Mouse (Mus musculus) left cerebral cortex, postnatal 25 days (tissue): ENCODE data around the gene Golga2. TPM values are rescaled to one million over a fixed set of nuclear protein-coding genes. Genes with fewer than 3 reads are reported as not detected.

Experiments used
- DNase-seq, 2 experiments: peaks; one replicate each; pipeline ENCODE4 v3.0.0; 2022; ENCODE audit warnings: low spot score in 2 of 2, mixed read lengths in 1 of 2
- intact Hi-C: fragments of 180-260 bp; cut with DNase I; formaldehyde crosslinking; loops from one replicate; pipeline ENCODE4 v1.15.1; 2025
- total RNA-seq, 2 experiments: library from RNA; stranded (reverse); gene quantifications; 2 replicates each; pipeline ENCODE4 v1.2.3; 2021

The Golga2 gene
- 10 to 100 TPM; 82.6 to 82.8 TPM for total RNA-seq

DNA sequence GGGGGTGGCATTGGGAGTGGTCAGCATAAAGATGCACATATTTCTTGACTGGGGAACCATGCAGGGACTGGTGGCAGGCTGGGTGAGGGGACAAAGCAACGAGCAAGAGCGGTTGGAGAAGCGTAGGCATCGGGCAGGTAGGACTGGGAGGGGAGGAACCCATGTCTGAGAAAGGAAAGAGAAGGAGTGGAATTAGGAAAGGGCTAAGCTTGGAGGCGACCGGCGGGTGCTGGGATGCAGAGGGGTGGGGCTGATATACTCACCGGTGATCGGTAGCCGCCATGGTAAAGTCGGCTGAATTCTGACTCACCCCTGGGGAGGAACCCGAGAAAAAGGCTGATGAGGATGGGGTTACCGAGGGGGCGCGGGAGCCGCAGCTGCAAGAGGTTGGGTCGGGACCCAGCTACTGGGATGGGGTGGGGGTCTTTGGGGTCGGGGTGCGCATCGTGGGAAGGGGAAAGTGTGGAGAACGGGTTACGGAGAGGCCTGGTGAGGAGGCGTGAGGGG lies at the start of gene Golga2:
TSS of gene Golga2 (plus strand) at position 51 of the 507 bp plus-strand sequence.
- no peak for DNase-seq
- intact Hi-C loops, result loop anchor here (5.0 kb wide), 1 partner anchor 150 kb away; no protein-coding TSS in a partner anchor

- intact Hi-C loops, result loop anchor here (5.0 kb wide), 1 partner anchor 85 kb away; the partner anchor contains the start of gene Prrc2b
- no peak for DNase-seq
These were observed 49.6 kb upstream of the Golga2 start for GRCm38 (mm10) chr2:32237571-32237970.

DNA sequence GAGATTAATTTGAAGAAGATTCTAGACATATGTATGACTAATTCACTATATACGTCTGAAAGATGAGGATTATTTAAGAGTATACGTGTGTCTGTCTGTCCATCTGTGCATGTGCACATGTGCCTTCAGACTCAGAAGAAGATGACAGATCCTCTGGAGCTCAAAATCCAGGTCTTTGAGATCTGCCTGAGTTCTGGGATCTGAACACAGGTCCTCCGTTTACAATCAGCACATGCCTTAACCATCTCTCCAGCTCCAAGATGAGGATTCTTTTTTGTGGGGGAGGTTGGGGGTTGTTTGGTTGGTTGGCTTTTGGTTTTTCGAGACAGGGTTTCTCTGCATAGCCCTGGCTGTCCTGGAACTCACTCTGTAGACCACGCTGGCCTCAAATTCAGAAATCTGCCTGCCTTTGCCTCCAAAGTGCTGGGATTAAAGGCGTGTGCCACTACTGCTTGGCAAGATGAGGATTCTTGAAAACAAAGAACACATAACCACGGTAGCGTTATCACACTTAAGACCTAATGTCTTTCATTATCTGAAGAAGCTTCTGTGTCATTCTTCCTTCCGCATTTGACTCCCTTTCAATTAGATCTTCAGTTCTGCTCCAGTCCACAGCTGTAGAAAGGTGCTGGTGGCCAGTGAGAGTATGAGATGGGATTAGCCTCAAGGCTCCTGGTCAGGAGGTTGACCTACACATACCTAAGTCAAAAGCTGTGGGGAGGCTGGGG lies 48.3 kb upstream of the Golga2 start:
- intact Hi-C loops, result loop anchor here (5.0 kb wide), 1 partner anchor 87 kb away; the partner anchor contains the start of gene Prrc2b
- no peak for DNase-seq

- intact Hi-C loops, result no loop called here
- DNase-seq, result no peak
These were observed 46.6 kb upstream of the Golga2 start for GRCm38 (mm10) chr2:32240591-32240990.

GRCm38 (mm10) chr2:32242986-32243385 lies 44.2 kb upstream of the Golga2 start:
- DNase-seq, result no peak
- intact Hi-C loops, result no loop called here

- intact Hi-C loops, result no loop called here
- DNase-seq, result no peak
These were observed 40.4 kb upstream of the Golga2 start for GRCm38 (mm10) chr2:32246741-32247140.

DNA sequence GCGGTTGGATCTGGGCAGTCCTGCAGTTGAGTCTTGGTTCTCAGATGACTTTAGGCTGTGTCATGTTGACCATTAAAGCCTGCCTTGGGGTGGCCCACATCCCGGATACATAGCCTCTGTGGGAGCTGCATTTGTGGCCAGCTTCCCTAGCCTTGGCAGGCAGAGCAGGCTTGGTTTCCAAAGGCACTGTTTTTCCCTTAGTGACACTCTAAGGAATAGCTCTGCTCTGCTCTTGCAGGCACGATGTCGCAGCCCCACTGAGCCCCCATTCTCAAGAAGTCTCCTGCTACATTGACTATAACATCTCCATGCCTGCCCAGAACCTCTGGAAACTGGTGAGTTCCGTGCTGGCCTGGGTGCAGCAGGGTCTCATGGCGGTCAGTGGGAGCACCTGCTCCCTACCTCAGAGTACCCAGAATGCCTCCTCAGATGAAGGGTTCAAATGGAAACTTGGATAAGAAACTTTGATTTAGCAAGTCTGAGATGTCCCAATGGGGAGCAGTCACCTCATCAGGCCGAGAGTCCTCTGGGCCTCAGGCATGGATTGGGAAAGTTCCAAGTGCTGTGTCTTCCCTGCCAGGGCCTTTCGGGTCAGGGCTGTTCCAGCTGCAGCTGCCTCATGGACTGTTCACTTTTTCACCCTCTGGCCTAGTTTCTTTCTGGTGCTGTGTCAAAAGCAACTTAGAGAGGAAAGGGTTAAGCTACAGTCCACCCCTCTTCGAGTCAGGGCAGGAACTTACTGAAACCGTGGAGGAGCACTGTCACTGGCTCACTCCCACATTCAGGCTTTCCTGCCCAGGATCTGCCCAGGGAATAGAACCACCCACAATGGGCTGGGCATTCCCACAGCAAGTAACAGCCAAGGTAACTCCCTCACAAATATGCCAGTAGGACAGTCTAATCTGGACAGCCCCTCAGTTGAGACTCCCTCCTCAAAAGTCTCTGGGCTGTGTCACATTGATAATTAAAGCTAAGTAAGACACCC lies 38.5 kb upstream of the Golga2 start:
- intact Hi-C loops, result no loop called here
- no peak for DNase-seq

DNA sequence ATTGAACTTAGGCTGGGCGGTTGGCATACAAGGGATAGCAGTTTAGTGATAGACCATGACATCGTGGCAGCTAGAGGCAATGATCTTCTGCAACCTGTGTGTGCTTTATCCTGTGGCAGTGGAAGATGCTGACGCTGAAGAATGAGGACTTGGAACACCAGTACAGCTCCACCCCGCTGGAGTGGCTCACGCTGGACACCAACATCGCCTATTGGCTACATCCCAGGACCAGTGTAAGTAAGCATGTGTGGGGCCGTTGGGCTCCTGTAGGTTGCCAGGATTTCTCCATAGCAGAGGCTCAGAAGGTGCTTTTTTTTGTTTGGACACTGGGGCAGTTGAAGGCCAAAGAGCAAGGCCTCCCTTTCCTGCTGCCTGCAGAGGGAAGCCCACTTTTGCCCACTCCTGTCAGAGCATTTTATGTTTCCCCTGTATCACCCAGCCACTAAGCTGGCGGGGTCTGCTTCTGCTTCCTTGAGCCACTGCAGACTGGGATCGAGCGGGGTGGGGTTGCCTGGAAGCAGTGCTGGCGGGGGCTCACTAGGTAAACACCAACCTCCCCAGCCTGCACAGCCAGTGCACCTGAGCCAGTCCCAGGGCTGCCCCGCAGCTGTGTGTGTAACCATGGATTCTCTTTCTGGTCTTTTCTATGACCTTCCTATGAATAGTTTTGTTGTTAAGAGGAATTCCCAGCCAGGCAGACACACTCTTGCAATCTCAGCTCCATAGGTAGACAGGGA lies 35.2 kb upstream of the Golga2 start:
- no peak for DNase-seq
- intact Hi-C loops, result no loop called here

- DNase-seq, result no peak
- intact Hi-C loops, result no loop called here
These were observed 34.5 kb upstream of the Golga2 start for GRCm38 (mm10) chr2:32252658-32253057.

GRCm38 (mm10) chr2:32253352-32253751 lies 33.8 kb upstream of the Golga2 start:
- no peak for DNase-seq
- intact Hi-C loops, result no loop called here

GRCm38 (mm10) chr2:32254563-32254962 lies 32.6 kb upstream of the Golga2 start:
- intact Hi-C loops, result no loop called here
- DNase-seq, result no peak

- intact Hi-C loops, result no loop called here
- DNase-seq, result no peak
These were observed 30.9 kb upstream of the Golga2 start for GRCm38 (mm10) chr2:32256273-32256672.

- no peak for DNase-seq
- intact Hi-C loops, result no loop called here
These were observed 28.2 kb upstream of the Golga2 start for GRCm38 (mm10) chr2:32258887-32259533.

- DNase-seq, result peak; percentile 91 to 95
- intact Hi-C loops, result loop anchor here (1.0 kb wide), 1 partner anchor 28 kb away; the partner anchor contains the start of gene Swi5
These were observed 27.3 kb upstream of the Golga2 start, which contains the start of gene Uck1 for GRCm38 (mm10) chr2:32259657-32260417. TSS of gene Uck1 (minus strand) at chr2:32260159.

DNA sequence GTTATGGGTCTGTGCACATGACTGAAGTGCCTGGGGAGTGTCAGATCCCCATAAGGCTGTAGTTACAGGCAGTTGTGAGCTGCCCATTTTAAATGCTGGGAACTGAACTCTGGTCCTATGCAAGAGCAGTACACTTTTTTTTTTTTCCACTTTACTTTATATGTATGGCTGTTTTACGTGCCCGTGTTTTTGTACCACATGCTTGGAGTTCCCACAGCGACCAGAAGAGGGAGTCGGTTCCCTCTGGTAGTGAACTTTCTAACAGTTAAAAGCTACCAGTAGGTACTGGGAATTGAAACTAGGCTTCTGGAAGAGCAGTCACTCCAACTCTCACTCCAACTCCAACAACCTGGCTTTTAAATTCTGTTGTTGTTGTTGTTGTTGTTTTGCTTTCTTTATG lies 26.5 kb upstream of the Golga2 start:
- peak in 1 of 2 experiments; percentile 28 for DNase-seq
- intact Hi-C loops, result loop anchor here (1.0 kb wide), 1 partner anchor 28 kb away; the partner anchor contains the start of gene Swi5

GRCm38 (mm10) chr2:32275823-32276222 lies 11.4 kb upstream of the Golga2 start:
- DNase-seq, result no peak
- intact Hi-C loops, result no loop called here

DNA sequence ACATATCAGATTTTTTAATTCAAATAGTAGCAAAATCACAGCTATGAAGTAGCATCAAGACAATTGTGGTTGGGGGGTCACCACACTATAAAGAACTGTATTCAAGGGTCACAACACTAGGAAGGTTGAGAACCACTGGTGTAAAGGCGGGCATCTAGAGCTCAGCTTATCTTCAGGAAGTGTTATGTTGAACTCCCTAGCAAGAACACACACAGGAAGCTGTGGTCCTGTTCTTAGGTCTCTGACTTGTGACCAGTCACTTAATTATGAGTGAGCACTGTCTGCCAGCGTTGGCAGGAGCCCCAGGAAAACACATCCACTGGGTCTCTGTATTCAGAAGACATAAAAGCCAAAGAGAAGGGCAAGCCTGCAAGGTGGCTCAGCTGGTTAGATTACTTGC lies 4.9 kb upstream of the Golga2 start:
- no peak for DNase-seq
- intact Hi-C loops, result no loop called here

GRCm38 (mm10) chr2:32282727-32283126 lies 4.5 kb upstream of the Golga2 start:
- intact Hi-C loops, result no loop called here
- DNase-seq, result peak; percentile 26 to 47
